Mouse (Mus musculus) embryonic facial prominence, embryonic 11.5 days (tissue): ENCODE measurements around the gene Thap11. TPM values are rescaled to one million over a fixed set of nuclear protein-coding genes. Genes with fewer than 3 reads are reported as not detected.
A peak's percentile ranks its signal among the peaks of the same experiment; 100 is the strongest.

ENCODE experiments used
- ATAC-seq: fragments of 200-750 bp; cut with Nextera tagmentation; replicated peaks from 2 replicates; pipeline ENCODE4 v1.8.0; 2017; ENCODE audit warnings: low read depth; ENCODE audit not compliant: insufficient number of reproducible peaks, low FRiP score, low TSS enrichment
- DNase-seq: peaks from one replicate; pipeline ENCODE4 v3.0.0-alpha.2; 2015; ENCODE audit warnings: low spot score
- H3K27ac ChIP-seq: fragments of 300-500 bp; sonication (generic); replicated peaks from 2 replicates; pipeline ENCODE4 v1.5.1; 2014; ENCODE audit warnings: mild to moderate bottlenecking, low read depth, low read length, control low read depth
- H3K27me3 ChIP-seq: fragments of 300-500 bp; sonication (generic); 2 replicates; pipeline ENCODE4 v1.6.1; 2014; ENCODE audit warnings: mild to moderate bottlenecking, low read length, moderate library complexity, mixed read lengths; ENCODE audit not compliant: control insufficient read depth, insufficient read depth
- H3K36me3 ChIP-seq: fragments of 300-500 bp; sonication (generic); replicated peaks from 2 replicates; pipeline ENCODE4 v1.6.1; 2014; ENCODE audit warnings: low read depth, mild to moderate bottlenecking, low read length, moderate library complexity, mixed read lengths; ENCODE audit not compliant: control insufficient read depth, insufficient read depth
- H3K4me1 ChIP-seq: fragments of 300-500 bp; sonication (generic); 2 replicates; pipeline ENCODE4 v1.6.1; 2014; ENCODE audit warnings: low read length, mixed read lengths; ENCODE audit not compliant: control insufficient read depth, insufficient read depth
- H3K4me2 ChIP-seq: fragments of 300-500 bp; sonication (generic); 2 replicates; pipeline ENCODE4 v1.6.1; 2014; ENCODE audit warnings: low read depth, mild to moderate bottlenecking, control low read depth, low read length, moderate library complexity
- H3K4me3 ChIP-seq: fragments of 300-500 bp; sonication (generic); 2 replicates; pipeline ENCODE4 v1.5.1; 2014; ENCODE audit warnings: low read depth, low read length, control low read depth
- H3K9ac ChIP-seq: fragments of 300-500 bp; sonication (generic); replicated peaks from 2 replicates; pipeline ENCODE4 v1.6.1; 2014; ENCODE audit warnings: mild to moderate bottlenecking, control low read depth, low read length
- H3K9me3 ChIP-seq: fragments of 300-500 bp; sonication (generic); replicated peaks from 2 replicates; pipeline ENCODE4 v1.6.1; 2016; ENCODE audit warnings: mild to moderate bottlenecking, low read length, inconsistent platforms, mixed read lengths; ENCODE audit not compliant: control insufficient read depth
- WGBS: fragments of 180-500 bp; shearing (Covaris S2); extraction: QIAGEN DNeasy Blood & Tissue Kit; methylation state at CpG from one replicate; pipeline ENCODE4 v1.1.7; 2014; 5-methylcytosine and 5-hydroxymethylcytosine counted together
- polyA plus RNA-seq: library from polyadenylated mRNA; unstranded; fragments of >200 nt; fragmentation: Nextera tagmentation; extraction: Ambion mirVana; gene quantifications from 2 replicates; pipeline ENCODE4 v1.2.1, GENCODE M21; 2014

Gene Thap11
- 67.7 and 72.4 TPM in 2 replicates for polyA plus RNA-seq

DNA sequence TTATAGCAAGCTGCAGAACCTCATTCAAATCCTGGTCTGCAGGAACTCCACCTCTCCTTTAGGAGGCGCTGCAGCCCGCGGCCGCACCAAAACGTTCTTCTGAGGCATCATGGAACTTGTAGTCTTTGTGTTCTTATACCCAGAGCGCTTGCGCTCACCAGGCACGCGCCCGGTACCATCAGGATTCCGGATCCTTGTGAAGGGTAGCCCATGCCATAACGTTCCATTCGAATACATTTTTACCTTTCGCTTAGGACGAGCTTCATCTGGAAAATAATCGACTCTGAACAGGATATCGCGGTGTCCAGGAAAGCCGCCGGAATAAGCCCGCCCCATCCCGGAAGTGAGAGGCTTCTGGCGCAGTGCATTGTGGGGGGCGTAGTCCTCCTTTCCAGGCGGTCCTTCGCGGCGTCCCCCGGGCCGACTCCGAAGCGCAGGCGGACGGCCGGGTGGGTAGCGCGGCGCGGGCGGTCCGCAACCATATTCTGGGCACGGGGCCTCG lies at the start of gene Thap11:
Thap11 (plus strand) TSS at position 418 of the 502 bp plus-strand sequence.
- ATAC-seq, result peak; percentile 88
- DNase-seq, result peak; percentile 95
- Histone ChIP-seq H3K9me3 (no peaks in the 10 kb centered on the region), H3K27me3 (no peaks in the 10 kb centered on the region), H3K36me3 (no peaks in the 10 kb centered on the region), H3K27ac (peak within 1 kb of the TSS; percentile 75), H3K4me2 (peak within 1 kb of the TSS; percentile 96), H3K4me1 (peaks cover 2% of the 10 kb centered on the region; the same call in 1 of the 2 replicates), H3K9ac (peak within 1 kb of the TSS; percentile 85), H3K4me3 (peak within 1 kb of the TSS; percentile 83)
- under 1% methylated on average over 43 of the region's 43 CpGs for WGBS

DNA sequence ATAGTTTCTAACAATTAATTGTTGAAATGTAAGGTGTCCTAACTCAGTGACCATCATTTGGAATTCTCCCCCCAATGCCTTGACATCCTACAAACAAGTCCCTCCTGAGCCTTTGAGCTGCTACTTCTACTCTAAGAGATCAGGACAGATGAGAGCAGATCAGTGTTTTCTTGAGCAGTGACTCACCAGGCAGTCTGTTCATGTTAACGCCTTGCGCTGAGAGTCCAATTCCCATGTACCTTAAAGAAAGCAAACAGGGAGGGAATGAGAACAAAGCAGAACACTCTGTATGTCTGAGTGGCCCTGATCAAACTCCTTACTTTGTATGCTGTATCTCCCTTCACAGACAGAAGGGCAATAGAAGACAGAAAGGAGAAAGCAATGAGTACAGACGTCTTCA lies 49.6 kb upstream of the Thap11 start:
- Histone ChIP-seq H3K4me1 (no peaks in the 10 kb centered on the region), H3K36me3 (no peaks in the 10 kb centered on the region), H3K9ac (no peak overlapping the region), H3K27ac (no peak overlapping the region), H3K4me2 (no peak overlapping the region), H3K4me3 (no peak overlapping the region), H3K27me3 (no peaks in the 10 kb centered on the region), H3K9me3 (no peaks in the 10 kb centered on the region)
- DNase-seq (no peak), ATAC-seq (no peak)
- WGBS, result 83% methylated on average over 3 of the region's 3 CpGs

DNA sequence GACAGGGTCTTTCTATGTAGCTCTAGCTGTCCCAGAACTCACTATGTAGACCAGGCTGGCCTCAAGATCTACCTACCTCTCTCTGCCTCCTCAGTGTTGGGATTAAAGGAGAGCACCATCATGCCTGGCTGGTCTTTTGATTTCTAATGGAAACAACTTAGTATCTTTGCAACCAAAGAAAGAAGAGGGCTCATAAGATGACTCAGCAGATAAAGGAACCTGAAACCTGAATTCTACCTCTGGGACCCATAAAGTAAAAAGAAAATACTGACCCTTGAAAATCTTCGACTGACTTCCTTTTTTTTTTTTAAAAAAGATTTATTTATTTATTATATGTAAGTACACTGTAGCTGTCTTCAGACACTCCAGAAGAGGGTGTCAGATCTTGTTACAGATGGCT lies 49.0 kb upstream of the Thap11 start:
- Histone ChIP-seq H3K27me3 (no peaks in the 10 kb centered on the region), H3K4me2 (no peak overlapping the region), H3K4me1 (no peaks in the 10 kb centered on the region), H3K27ac (no peak overlapping the region), H3K9ac (no peak overlapping the region), H3K36me3 (no peaks in the 10 kb centered on the region), H3K4me3 (no peak overlapping the region), H3K9me3 (no peaks in the 10 kb centered on the region)
- 97% methylated on average over 1 of the region's 1 CpGs for WGBS
- DNase-seq (no peak), ATAC-seq (no peak)

DNA sequence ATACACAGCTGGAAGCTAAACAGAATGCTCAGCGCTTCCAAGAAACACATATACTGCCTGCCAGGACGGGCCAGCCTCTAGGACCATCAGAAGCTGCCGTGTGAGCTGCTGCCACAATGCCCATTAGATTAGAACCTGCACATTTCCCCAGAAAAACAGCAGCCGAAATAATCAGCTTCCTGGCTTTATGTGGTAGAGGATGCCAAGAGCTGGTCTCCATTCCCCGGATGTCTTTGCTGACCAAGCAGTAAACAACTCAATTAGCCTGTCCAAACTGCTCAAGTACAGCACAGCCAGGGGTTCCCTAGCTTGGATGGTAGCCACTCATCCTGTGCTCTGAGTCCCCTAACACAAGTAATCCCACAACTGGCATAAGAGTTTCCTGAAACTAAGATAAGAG lies 47.2 kb upstream of the Thap11 start:
- H3K9ac ChIP-seq, result no peak overlapping the region
- no peak overlapping the region for H3K27ac ChIP-seq
- no peaks in the 10 kb centered on the region for H3K9me3 ChIP-seq
- H3K36me3 ChIP-seq, result no peaks in the 10 kb centered on the region
- H3K27me3 ChIP-seq, result no peaks in the 10 kb centered on the region
- H3K4me2 ChIP-seq, result no peak overlapping the region
- no peak overlapping the region for H3K4me3 ChIP-seq
- ATAC-seq (no peak), DNase-seq (no peak)
- 93% methylated on average over 5 of the region's 5 CpGs for WGBS
- H3K4me1 ChIP-seq, result no peaks in the 10 kb centered on the region

DNA sequence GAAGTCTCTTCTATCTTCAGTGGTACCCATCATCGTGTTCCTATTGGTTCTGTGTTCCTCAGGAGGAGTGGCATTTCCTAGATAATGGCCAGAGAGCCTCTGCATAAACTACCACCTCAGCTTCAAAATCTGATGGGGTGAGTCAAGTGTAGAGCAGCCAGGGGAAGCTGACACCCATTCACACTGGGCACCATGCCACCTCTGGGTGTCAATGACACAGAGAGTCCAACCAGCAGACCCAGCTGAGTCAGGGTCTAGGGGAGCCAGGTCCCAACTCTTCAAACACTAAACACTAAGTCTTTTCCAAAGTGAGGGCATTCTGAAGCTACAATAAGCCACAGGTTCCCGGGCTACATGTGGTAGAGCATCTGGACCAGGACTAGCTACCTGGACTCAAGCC lies 46.5 kb upstream of the Thap11 start:
- no peaks in the 10 kb centered on the region for H3K27me3 ChIP-seq
- no peaks in the 10 kb centered on the region for H3K9me3 ChIP-seq
- H3K4me3 ChIP-seq, result no peak overlapping the region
- no peak overlapping the region for H3K27ac ChIP-seq
- H3K9ac ChIP-seq, result no peak overlapping the region
- 95% methylated on average over 2 of the region's 2 CpGs for WGBS
- ATAC-seq, result no peak
- H3K4me2 ChIP-seq, result no peak overlapping the region
- no peak for DNase-seq
- no peaks in the 10 kb centered on the region for H3K36me3 ChIP-seq
- H3K4me1 ChIP-seq, result no peaks in the 10 kb centered on the region

DNA sequence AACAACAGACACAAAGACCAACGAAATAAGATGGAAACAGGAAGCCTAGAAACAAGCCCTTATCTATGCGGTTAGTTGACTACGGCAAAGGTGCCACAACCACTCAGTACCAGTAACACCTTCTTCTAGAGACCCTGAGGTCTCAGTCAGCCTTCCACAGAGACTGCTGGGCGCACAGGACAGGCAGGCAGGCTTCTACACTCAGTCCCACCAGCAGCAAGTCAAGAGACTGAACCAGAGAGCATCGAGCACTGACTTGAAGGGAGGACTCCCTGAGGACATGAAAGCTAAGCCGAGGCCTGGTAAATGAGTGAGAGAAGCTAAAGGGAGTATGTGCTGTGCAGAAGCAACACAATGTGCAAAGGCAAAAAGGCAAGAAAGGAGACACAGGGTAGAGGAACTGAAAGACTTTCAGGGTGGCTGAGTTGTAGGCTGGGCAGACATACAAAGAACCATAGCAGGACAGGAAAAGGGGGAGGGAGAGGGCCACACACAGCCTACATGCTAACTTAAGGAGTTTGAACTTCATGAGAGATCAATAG lies 44.6 kb upstream of the Thap11 start:
- no peaks in the 10 kb centered on the region for H3K4me1 ChIP-seq
- 89% methylated on average over 6 of the region's 6 CpGs for WGBS
- no peak overlapping the region for H3K4me2 ChIP-seq
- no peak for ATAC-seq
- no peaks in the 10 kb centered on the region for H3K9me3 ChIP-seq
- H3K4me3 ChIP-seq, result no peak overlapping the region
- H3K27me3 ChIP-seq, result no peaks in the 10 kb centered on the region
- H3K9ac ChIP-seq, result no peak overlapping the region
- no peak overlapping the region for H3K27ac ChIP-seq
- DNase-seq, result no peak
- no peaks in the 10 kb centered on the region for H3K36me3 ChIP-seq

DNA sequence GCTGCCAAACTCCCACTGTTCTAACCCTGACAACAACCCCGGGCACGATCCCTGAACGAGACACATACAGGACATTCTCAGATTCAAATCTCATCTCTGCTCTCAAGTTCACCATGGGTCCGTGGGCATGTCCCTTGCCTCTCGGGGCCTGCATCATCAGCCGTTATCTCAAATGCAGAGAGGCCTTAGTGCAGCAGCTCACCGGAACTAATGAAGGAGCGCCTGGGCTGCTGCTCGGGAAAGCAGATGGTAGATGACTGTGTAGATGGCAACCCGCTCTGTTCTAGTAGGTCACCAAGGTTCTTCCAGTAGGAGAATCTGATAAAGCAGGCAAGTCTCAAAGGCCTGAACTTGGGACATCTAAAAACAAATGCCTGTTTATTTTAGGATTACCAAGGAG lies 43.9 kb upstream of the Thap11 start:
- Histone ChIP-seq H3K4me3 (no peak overlapping the region), H3K36me3 (no peaks in the 10 kb centered on the region), H3K9ac (no peak overlapping the region), H3K4me2 (no peak overlapping the region), H3K27me3 (no peaks in the 10 kb centered on the region), H3K27ac (no peak overlapping the region), H3K9me3 (no peaks in the 10 kb centered on the region), H3K4me1 (no peaks in the 10 kb centered on the region)
- ATAC-seq, result no peak
- no peak for DNase-seq
- 90% methylated on average over 10 of the region's 10 CpGs for WGBS

DNA sequence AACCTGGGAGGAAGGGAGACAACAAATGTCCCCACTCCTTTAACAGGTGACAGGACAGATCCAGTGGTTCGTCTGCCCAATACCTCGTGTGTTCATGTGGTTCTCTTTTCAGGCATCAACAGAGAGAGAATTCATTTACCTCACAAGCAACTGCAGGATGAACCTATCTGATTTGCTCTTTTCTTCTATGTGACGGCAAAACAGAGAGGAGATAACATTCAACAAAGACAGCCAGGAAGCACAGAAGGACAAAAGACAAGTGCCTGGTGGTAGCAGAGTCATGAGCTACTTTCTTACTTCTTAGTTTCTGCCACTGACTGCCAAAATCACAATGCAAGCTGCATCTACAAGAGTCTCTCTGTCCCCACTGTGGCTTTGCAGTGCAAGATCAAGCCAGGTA lies 43.4 kb upstream of the Thap11 start:
- DNase-seq, result no peak
- 82% methylated on average over 3 of the region's 3 CpGs for WGBS

More for the DNA sequence above, 43.4 kb upstream of the Thap11 start:
- no peak overlapping the region for H3K9ac ChIP-seq
- no peaks in the 10 kb centered on the region for H3K9me3 ChIP-seq
- no peak overlapping the region for H3K4me3 ChIP-seq
- ATAC-seq, result no peak
- no peaks in the 10 kb centered on the region for H3K36me3 ChIP-seq
- no peak overlapping the region for H3K27ac ChIP-seq
- no peaks in the 10 kb centered on the region for H3K27me3 ChIP-seq
- H3K4me2 ChIP-seq, result no peak overlapping the region
- H3K4me1 ChIP-seq, result no peaks in the 10 kb centered on the region
